Mouse (Mus musculus) forebrain, embryonic 10.5 days (tissue): ENCODE data around the gene Pcnt. TPM values are rescaled to one million over a fixed set of nuclear protein-coding genes. Genes with fewer than 3 reads are reported as not detected.

Experiments
- DNase-seq: peaks from one replicate; pipeline ENCODE4 v3.0.0-alpha.2; 2017; ENCODE audit warnings: low spot score; ENCODE audit errors: extremely low spot score
- H3K27ac ChIP-seq: fragments of 300-500 bp; sonication (generic); 2 replicates; pipeline ENCODE4 v1.5.1; 2016; ENCODE audit warnings: mild to moderate bottlenecking
- H3K27me3 ChIP-seq: fragments of 300-500 bp; sonication (generic); 2 replicates; pipeline ENCODE4 v1.6.1; 2016; ENCODE audit warnings: mild to moderate bottlenecking; ENCODE audit not compliant: poor library complexity, severe bottlenecking
- H3K36me3 ChIP-seq: fragments of 300-500 bp; sonication (generic); replicated peaks from 2 replicates; pipeline ENCODE4 v1.6.1; 2016; ENCODE audit warnings: mild to moderate bottlenecking, moderate library complexity
- H3K4me1 ChIP-seq: fragments of 300-500 bp; sonication (generic); 2 replicates; pipeline ENCODE4 v1.6.1; 2016
- H3K4me3 ChIP-seq: fragments of 300-500 bp; sonication (generic); 2 replicates; pipeline ENCODE4 v1.5.1; 2016; ENCODE audit warnings: mild to moderate bottlenecking, moderate library complexity
- H3K9me3 ChIP-seq: fragments of 300-500 bp; sonication (generic); 2 replicates; pipeline ENCODE4 v1.6.1; 2016; ENCODE audit warnings: mild to moderate bottlenecking, moderate library complexity
- WGBS: fragments of 180-500 bp; shearing (Covaris S2); methylation state at CpG from one replicate; pipeline ENCODE4 v1.1.7; 2016; 5-methylcytosine and 5-hydroxymethylcytosine counted together
- polyA plus RNA-seq: library from polyadenylated mRNA; unstranded; fragments of >200 nt; fragmentation: Nextera tagmentation; extraction: Ambion mirVana; gene quantifications from 2 replicates; pipeline ENCODE4 v1.2.1, GENCODE M21; 2016

The Pcnt gene
- polyA plus RNA-seq, 1 experiment from 2014 or later: 25.0 TPM

DNA sequence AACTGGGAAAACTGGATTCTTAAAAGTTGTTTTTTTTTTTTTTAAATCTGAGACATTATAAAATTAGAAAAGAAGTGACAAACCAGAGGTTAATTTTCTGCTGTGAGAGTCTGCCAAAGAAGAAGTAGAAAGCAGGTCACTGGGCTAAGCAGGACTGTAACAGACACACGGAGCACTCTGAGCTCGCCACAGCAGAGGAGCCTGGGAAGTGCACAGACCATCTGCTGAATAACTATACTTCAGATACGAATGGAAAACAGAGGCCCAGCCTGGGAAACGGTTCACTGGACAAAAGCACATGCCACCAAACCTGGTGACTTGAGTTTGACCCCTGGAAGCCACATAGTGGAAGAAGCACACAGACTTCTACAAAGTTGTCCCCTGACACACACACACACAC lies 108.2 kb downstream of the Pcnt start:
- no peaks in the 10 kb centered on the region for H3K36me3 ChIP-seq
- DNase-seq: no peak
- 64% methylated on average over 4 of the region's 4 CpGs for WGBS
- H3K4me3 ChIP-seq: no peak overlapping the region
- no peak overlapping the region for H3K27ac ChIP-seq
- H3K9me3 ChIP-seq: no peaks in the 10 kb centered on the region
- no peaks in the 10 kb centered on the region for H3K27me3 ChIP-seq
- peaks cover 8% of the 10 kb centered on the region; the same call in 1 of the 2 replicates for H3K4me1 ChIP-seq

DNA sequence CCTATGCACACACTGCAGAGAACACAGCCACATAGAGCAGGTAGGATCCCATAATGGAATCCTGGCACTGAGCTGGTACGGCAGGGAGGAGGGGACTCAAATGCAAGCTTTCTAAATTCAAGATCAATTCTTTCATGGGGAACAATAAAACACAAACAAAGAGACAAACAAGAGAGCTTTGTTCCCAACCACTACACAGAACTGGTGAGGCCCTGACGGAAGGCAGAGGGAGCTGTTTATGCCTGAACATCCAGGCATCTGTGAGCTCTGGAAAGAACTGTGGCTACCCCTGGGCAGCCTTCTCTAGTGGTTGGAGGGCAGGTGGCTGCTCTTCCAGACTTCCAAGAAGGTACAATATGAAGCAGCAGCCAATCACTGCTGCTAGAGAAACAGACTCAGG lies 110.5 kb downstream of the Pcnt start:
- 65% methylated on average over 2 of the region's 2 CpGs for WGBS
- DNase-seq: no peak
- H3K27ac ChIP-seq: no peak overlapping the region
- H3K36me3 ChIP-seq: no peaks in the 10 kb centered on the region
- no peak overlapping the region for H3K4me3 ChIP-seq
- H3K4me1 ChIP-seq: peaks cover 8% of the 10 kb centered on the region; the same call in 1 of the 2 replicates
- H3K27me3 ChIP-seq: no peaks in the 10 kb centered on the region
- H3K9me3 ChIP-seq: no peaks in the 10 kb centered on the region

DNA sequence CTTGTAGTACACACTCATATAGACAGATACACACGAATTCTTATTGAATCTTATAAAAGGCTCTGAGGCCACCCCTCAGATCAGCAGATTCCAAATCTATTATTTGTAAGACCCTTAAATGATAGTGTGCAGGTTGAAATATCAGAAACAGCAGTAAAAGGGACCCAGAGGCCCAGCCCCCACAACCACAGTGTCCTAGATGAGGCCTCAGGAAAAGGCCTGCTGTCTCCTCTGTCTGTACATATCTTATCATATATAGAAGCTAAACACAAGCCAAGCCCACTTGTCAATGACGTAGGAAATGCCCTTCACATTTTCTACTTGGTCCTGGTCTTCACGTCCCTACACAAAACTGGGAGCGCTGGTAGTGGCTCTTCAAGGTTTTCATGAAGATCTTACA lies 113.5 kb downstream of the Pcnt start:
- Histone ChIP-seq H3K27ac (no peak overlapping the region), H3K4me3 (no peak overlapping the region), H3K36me3 (peaks cover 3% of the 10 kb centered on the region; the same call in 1 of the 2 replicates), H3K27me3 (no peaks in the 10 kb centered on the region), H3K9me3 (no peaks in the 10 kb centered on the region), H3K4me1 (peaks cover 4% of the 10 kb centered on the region; the same call in 1 of the 2 replicates)
- no peak for DNase-seq
- WGBS: 93% methylated on average over 4 of the region's 4 CpGs

DNA sequence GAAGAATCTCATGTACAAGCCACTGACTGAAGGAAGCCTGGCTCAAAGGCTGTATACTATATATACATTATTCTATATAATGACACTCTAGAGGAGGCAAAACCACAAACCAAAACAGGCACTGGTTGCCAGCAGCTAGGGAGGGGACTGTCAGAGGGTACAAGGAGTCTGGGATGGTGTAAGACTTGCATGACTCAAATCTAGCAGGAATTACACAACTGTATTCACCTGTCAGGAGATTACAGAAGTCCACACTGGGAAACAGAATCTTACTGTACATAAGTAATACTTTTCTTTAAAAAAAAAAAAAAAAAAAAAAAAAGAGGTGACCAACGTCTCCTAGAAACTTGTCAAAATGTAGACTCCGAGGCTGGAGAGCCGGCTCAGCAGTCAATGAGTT lies 114.0 kb downstream of the Pcnt start:
- Histone ChIP-seq H3K4me1 (peaks cover 4% of the 10 kb centered on the region; the same call in 1 of the 2 replicates), H3K27me3 (no peaks in the 10 kb centered on the region), H3K36me3 (peaks cover 3% of the 10 kb centered on the region; the same call in 1 of the 2 replicates), H3K27ac (no peak overlapping the region), H3K9me3 (no peaks in the 10 kb centered on the region), H3K4me3 (no peak overlapping the region)
- DNase-seq: no peak
- WGBS: 89% methylated on average over 3 of the region's 3 CpGs

DNA sequence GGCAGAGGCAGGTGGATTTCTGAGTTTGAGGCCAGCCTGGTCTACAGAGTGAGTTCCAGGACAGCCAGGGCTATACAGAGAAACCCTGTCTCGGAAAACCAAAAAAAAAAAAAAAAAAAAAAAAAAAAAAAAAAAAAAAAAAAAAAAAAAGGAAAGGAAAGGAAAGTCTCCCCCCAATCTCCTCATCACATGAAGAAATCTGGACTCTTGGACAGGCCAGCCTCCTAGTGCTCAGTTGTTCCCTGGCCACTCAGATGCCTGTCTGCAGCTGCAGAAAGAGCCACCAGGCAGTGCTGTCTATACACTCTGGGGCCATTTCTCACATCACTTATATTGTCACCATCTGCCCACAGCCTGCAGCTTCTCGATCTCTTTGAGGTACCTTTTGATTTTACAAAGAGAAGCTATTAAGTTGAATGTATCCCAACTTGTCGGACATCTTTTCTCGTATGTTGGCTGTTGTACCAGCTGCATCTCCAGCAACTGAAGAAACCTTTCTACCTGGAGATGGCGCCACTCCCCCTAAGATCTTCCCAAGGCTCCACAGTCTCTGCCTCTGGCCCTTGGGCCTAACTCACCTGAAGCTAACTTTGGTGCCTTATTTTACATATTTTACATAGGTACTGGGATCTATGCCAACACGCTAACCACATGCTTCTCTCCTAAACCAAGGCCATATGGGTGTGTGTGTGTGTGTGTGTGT lies 116.1 kb downstream of the Pcnt start:
- 73% methylated on average over 6 of the region's 6 CpGs for WGBS

DNA sequence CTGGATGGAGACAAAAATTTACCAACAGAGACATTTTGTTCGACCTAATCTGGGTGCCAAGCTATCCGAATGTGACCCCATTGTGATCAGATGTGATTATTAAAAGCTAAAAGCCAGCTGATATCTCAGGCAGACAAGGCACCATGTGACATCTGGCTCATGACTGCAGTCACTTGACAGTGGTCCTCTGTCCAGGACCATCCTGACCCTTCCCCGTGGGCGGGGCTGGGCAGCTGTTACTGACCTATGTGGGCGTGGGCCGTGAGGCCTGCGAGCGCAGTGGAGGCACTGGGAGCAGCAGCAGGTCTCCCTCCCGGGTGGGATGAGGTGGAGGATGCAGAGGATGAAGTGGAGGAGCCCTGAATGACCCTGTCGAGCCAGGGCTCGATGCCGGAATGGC lies 125.0 kb downstream of the Pcnt start:
- H3K9me3 ChIP-seq: 0 out of 2 replicates have a peak, but pooled peaks cover 2% of the 10 kb centered on the region
- no peaks in the 10 kb centered on the region for H3K27me3 ChIP-seq
- peaks cover 40% of the 10 kb centered on the region for H3K36me3 ChIP-seq
- H3K4me3 ChIP-seq: no peak overlapping the region
- no peak overlapping the region for H3K27ac ChIP-seq
- no peaks in the 10 kb centered on the region for H3K4me1 ChIP-seq
- no peak for DNase-seq
- WGBS: 94% methylated on average over 12 of the region's 12 CpGs

More for the DNA sequence above, 116.1 kb downstream of the Pcnt start:
- Histone ChIP-seq H3K9me3 (no peaks in the 10 kb centered on the region), H3K27ac (no peak overlapping the region), H3K4me3 (no peak overlapping the region), H3K4me1 (no peaks in the 10 kb centered on the region), H3K36me3 (peaks cover 3% of the 10 kb centered on the region; the same call in 1 of the 2 replicates), H3K27me3 (no peaks in the 10 kb centered on the region)
- DNase-seq: no peak

DNA sequence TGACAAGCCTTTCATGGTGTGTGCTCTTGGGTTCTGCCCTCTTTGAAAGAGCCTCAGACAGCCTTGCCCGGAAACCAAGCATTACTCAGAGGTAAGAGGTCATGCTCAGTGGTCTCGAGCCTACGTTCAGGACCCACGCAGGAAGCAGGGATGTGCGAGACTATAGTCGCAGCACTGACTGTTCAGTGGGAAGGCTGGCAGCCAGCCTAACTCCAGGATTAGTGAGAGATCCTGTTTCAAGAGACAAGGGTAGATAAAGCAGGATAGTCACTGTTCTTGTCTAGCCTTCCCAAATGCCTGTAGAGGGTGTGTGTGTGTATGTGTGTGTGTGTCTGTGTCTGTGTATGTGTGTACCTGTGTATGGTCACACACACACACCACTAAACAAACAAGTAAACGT lies 126.4 kb downstream of the Pcnt start:
- DNase-seq: no peak
- H3K27ac ChIP-seq: no peak overlapping the region
- H3K4me3 ChIP-seq: no peak overlapping the region
- 93% methylated on average over 7 of the region's 7 CpGs for WGBS
- 0 out of 2 replicates have a peak, but pooled peaks cover 2% of the 10 kb centered on the region for H3K9me3 ChIP-seq
- no peaks in the 10 kb centered on the region for H3K27me3 ChIP-seq
- no peaks in the 10 kb centered on the region for H3K4me1 ChIP-seq
- peaks cover 49% of the 10 kb centered on the region for H3K36me3 ChIP-seq

DNA sequence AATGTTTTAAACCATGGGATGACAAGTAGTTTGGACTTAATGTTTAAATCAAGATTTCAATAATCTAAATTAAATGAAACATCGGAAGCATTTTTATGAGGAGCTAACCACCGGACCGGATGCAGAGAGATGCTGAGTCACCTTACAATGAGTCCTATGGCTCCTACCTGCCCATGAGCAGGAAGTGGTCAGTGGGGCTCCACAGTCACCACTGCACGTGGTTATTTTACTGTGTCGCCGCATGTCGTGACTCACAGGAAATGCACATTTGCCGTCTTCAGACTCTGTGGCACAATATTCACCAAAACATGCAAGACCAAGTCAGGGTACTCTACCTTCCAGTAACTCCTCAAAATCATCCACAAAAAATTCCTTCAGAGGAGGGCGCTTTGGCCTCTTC lies 135.8 kb downstream of the Pcnt start:
- Histone ChIP-seq H3K4me3 (no peak overlapping the region), H3K27ac (no peak overlapping the region), H3K27me3 (no peaks in the 10 kb centered on the region), H3K36me3 (peaks cover 48% of the 10 kb centered on the region), H3K4me1 (no peaks in the 10 kb centered on the region), H3K9me3 (no peaks in the 10 kb centered on the region)
- no peak for DNase-seq
- 94% methylated on average over 9 of the region's 9 CpGs for WGBS

Other genes with a start within 250 kb of the Pcnt start
- 57.5 and 63.0 TPM in 2 replicates for gene Prmt2, start 204.9 kb downstream of the Pcnt start, polyA plus RNA-seq
- gene S100b, start 188.9 kb downstream of the Pcnt start, polyA plus RNA-seq: 0.10 TPM in 1 of 2 replicates, not detected in the other
- 5.3 and 7.1 TPM in 2 replicates for gene Dip2a, start 97.5 kb downstream of the Pcnt start, polyA plus RNA-seq
- gene AC141477.1, start 2.3 kb downstream of the Pcnt start, polyA plus RNA-seq: not detected in 2 replicates
- not detected in 2 replicates for gene 2610028H24Rik, start 6.3 kb upstream of the Pcnt start, polyA plus RNA-seq
- gene Mcm3ap, start 26.1 kb upstream of the Pcnt start, polyA plus RNA-seq: 74.8 and 81.7 TPM in 2 replicates
- gene Ybey, start 26.3 kb upstream of the Pcnt start, polyA plus RNA-seq: 11.5 and 12.1 TPM in 2 replicates
- gene Lss, start 88.8 kb upstream of the Pcnt start, polyA plus RNA-seq: 63.1 and 63.5 TPM in 2 replicates
- not detected in 2 replicates for gene Spatc1l, start 119.5 kb upstream of the Pcnt start, polyA plus RNA-seq
- not detected in 2 replicates for gene Ftcd, start 132.9 kb upstream of the Pcnt start, polyA plus RNA-seq
- gene Col6a2, start 180.8 kb upstream of the Pcnt start, polyA plus RNA-seq: 5.4 and 5.9 TPM in 2 replicates